Mouse (Mus musculus) heart, embryonic 14.5 days (tissue): ENCODE measurements around the gene Rps6ka1. TPM values are rescaled to one million over a fixed set of nuclear protein-coding genes. Genes with fewer than 3 reads are reported as not detected.
"Not testable (repeated sequence)": the region's sequence is repeated elsewhere in the genome, so short reads cannot be mapped to it uniquely, and the experiment has no call there.

Experiments
- ATAC-seq: fragments of 200-750 bp; cut with Nextera tagmentation; 2 replicates; pipeline ENCODE4 v1.8.0; 2017; ENCODE audit warnings: low read depth, moderate TSS enrichment; ENCODE audit not compliant: insufficient number of reproducible peaks, insufficient read depth, low FRiP score
- H3K27ac ChIP-seq, 2 experiments: fragments of 200-500 bp in 1 of 2; fragments of 300-500 bp in 1 of 2; sonication (generic) in 1 of 2; replicated peaks in 1 of 2; 2 replicates each; pipeline ENCODE4 v1.5.1; 2012 to 2014; ENCODE audit warnings: low read depth in 2 of 2, low read length in 2 of 2, control low read depth in 1 of 2, mild to moderate bottlenecking in 1 of 2, mixed read lengths in 1 of 2; ENCODE audit not compliant: control insufficient read depth in 1 of 2, insufficient read depth in 1 of 2
- H3K27me3 ChIP-seq: fragments of 300-500 bp; sonication (generic); 2 replicates; pipeline ENCODE4 v1.6.1; 2014; ENCODE audit warnings: mild to moderate bottlenecking, low read length, control low read depth; ENCODE audit not compliant: control insufficient read depth, insufficient read depth
- H3K36me3 ChIP-seq: fragments of 300-500 bp; sonication (generic); 2 replicates; pipeline ENCODE4 v1.6.1; 2014; ENCODE audit warnings: mild to moderate bottlenecking, control low read depth, low read length, mixed read lengths; ENCODE audit not compliant: control insufficient read depth, insufficient read depth
- H3K4me1 ChIP-seq, 2 experiments: fragments of 200-500 bp in 1 of 2; fragments of 300-500 bp in 1 of 2; sonication (generic) in 1 of 2; 2 replicates each; pipeline ENCODE4 v1.6.1; 2012 to 2014; ENCODE audit warnings: low read length in 2 of 2, control low read depth in 1 of 2, mixed read lengths in 1 of 2; ENCODE audit not compliant: control insufficient read depth in 2 of 2, insufficient read depth in 2 of 2
- H3K4me2 ChIP-seq: fragments of 300-500 bp; sonication (generic); 2 replicates; pipeline ENCODE4 v1.6.1; 2014; ENCODE audit warnings: mild to moderate bottlenecking, low read length
- H3K4me3 ChIP-seq, 2 experiments: fragments of 200-500 bp in 1 of 2; fragments of 300-500 bp in 1 of 2; sonication (generic) in 1 of 2; 2 replicates each; pipeline ENCODE4 v1.5.1; 2012 to 2014; ENCODE audit warnings: low read length in 2 of 2, mild to moderate bottlenecking in 2 of 2, control low read depth in 1 of 2, low read depth in 1 of 2, moderate library complexity in 1 of 2; ENCODE audit not compliant: control insufficient read depth in 1 of 2, insufficient read depth in 1 of 2
- H3K9ac ChIP-seq: fragments of 300-500 bp; sonication (generic); 2 replicates; pipeline ENCODE4 v1.6.1; 2014; ENCODE audit warnings: mild to moderate bottlenecking, low read length
- H3K9me3 ChIP-seq: fragments of 300-500 bp; sonication (generic); 2 replicates; pipeline ENCODE4 v1.6.1; 2016; ENCODE audit warnings: low read length, control low read depth; ENCODE audit not compliant: control insufficient read depth
- WGBS: fragments of 180-500 bp; shearing (Covaris S2); extraction: QIAGEN DNeasy Blood & Tissue Kit; methylation state at CpG from one replicate; pipeline ENCODE4 v1.1.7; 2014; 5-methylcytosine and 5-hydroxymethylcytosine counted together
- polyA plus RNA-seq: library from polyadenylated mRNA; unstranded; fragments of >200 nt; fragmentation: Nextera tagmentation; extraction: Ambion mirVana; gene quantifications from 2 replicates; pipeline ENCODE4 v1.2.1, GENCODE M21; 2014

Gene Rps6ka1
- polyA plus RNA-seq, 1 experiment from 2014 or later, result 15.9 TPM

DNA sequence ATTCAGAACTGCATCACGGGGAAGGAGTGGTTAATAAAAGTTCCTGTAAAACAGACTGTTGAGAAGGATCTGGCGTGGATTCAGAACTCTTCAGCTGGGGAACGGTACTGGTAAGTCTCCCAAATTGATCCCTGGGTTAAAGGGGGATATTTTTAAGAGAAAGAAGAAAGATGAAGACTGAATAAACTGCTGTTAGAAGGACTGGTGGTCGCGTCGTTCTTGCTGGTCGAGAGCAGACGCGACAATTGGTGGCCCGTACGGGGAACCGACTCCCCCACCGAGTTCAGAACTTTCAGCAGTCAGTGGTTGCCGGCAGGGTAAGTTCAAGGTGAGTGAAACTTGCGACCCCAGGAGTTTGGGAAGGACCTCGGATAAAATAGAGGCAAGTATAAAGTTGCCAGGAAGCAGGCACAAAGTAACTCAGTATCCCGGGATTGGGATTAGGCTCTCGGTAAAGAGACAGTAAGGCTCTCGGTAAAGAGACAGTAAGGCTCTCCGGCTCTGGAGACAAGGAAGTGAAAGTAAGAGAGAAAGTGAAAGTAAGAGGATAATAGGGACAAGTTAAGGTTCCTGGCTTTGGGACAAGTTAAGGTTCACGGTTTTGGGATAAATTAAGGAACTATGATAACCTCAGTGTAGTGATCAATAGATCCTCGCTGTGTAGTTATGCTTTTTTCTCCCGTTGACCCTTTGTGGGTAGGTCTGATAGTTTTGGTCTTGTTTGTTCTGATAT, 30.7 kb upstream of the Rps6ka1 start:
- not testable (repeated sequence) for H3K27ac ChIP-seq, H3K9ac ChIP-seq, ATAC-seq, H3K4me2 ChIP-seq, H3K36me3 ChIP-seq, H3K4me3 ChIP-seq, H3K4me1 ChIP-seq, H3K9me3 ChIP-seq, H3K27me3 ChIP-seq
- 83% methylated on average over 11 of the region's 23 CpGs for WGBS

DNA sequence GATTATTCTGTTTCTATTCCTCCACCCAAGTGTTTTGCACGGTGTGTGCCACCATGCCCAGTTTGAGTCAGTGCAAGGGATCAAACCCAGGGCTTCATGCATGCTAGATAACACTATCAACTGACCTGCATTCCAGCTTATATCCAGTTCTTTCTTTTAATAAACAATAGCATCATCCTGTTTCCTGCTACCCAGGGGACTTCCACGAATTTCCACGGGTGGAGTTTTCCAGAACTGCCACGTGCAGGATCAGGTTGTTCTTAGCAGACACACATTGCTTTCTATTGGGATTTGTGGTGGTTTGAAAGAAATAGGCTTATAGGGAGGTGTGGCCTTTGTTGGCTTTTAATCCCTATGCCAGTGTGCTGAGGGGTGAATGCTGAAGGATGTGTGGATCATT, 24.4 kb upstream of the Rps6ka1 start:
- H3K4me3 ChIP-seq, result no peak overlapping the region
- no peaks in the 10 kb centered on the region for H3K27me3 ChIP-seq
- WGBS, result 65% methylated on average over 4 of the region's 4 CpGs
- H3K9ac ChIP-seq, result no peak overlapping the region
- no peak overlapping the region for H3K4me2 ChIP-seq
- no peaks in the 10 kb centered on the region for H3K36me3 ChIP-seq
- H3K27ac ChIP-seq, result no peak overlapping the region
- no peak for ATAC-seq
- H3K4me1 ChIP-seq, result no peaks in the 10 kb centered on the region; a peak in 1 of 4 replicates
- no peaks in the 10 kb centered on the region for H3K9me3 ChIP-seq

DNA sequence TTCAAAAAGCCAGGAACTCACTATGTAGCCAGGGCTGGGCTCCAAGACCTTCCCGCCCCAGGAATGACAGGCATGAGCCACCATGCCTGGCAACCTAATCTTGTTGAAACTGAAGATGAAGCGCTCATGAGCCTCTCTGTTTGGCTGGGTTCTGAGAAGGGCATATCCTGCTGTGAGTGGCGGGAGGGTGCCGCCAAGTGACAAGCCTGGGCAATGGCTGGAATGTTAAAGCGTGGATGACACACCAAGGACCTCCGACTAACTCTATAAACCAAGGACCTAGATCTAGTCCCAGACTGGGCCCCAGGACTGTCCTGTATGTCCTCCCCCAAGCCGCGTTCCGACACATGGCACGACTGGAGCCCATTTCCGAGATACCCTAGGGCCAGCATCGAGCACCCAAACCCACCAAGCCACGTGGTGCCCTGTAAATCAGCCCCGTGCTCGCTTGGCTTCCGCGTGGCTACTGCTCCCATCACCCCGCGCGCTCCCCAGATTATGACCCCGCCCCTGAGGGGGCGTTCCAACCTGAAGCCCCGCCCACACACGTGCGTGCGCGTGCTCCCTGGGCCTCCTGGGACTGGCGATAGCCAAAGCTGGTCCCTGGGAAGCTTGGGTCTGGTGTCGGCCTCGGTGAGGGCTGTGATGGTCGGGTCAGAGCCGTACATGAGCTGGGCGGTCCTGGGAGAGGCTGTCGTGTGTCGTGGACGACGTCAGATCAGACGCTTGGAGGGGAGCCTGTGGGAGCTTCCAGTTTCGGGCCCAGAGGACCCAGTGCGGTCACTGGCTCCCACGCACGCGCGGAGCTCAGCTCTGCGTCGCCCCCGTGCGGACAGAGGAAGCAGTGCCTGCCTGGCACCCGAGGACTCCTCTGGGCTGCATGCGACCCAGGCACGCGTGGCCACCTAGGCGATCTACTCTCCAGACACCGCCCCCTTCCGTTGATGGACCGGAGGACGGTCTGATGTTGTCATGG, 22.9 kb upstream of the Rps6ka1 start:
- Histone ChIP-seq H3K9ac (peak overlapping the region; percentile 67), H3K4me3 (peak overlapping the region; percentile 51 to 77), H3K27ac (peak overlapping the region; percentile 93 to 98), H3K36me3 (no peaks in the 10 kb centered on the region), H3K27me3 (no peaks in the 10 kb centered on the region), H3K9me3 (no peaks in the 10 kb centered on the region), H3K4me2 (peak overlapping the region; percentile 86), H3K4me1 (no peaks in the 10 kb centered on the region; a peak in 1 of 4 replicates)
- peak; percentile 93 for ATAC-seq
- WGBS, result under 1% methylated on average over 57 of the region's 57 CpGs

DNA sequence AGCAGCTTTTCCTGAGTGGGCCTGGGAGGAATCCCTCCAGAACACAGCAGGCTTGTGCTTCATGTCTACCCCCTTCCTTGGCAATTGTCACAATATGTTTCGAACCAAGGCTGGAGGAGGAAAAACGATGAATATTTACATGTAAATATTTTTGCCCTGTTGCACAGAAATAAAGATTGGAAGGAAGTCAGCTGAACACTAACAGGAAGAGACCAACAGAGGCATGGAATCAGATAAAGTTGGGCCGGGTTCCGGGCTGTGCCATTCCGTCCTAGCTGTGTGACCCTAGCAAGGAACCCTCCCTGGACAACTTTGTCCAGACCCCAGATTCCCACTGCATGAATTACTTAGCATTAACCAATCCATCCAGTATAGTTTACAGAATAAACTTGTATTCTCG, 20.5 kb upstream of the Rps6ka1 start:
- no peak overlapping the region for H3K4me2 ChIP-seq
- H3K27me3 ChIP-seq, result no peaks in the 10 kb centered on the region
- H3K9me3 ChIP-seq, result no peaks in the 10 kb centered on the region
- no peaks in the 10 kb centered on the region for H3K36me3 ChIP-seq
- no peak overlapping the region for H3K4me3 ChIP-seq
- peaks cover 3 to 5% of the 10 kb centered on the region in 2 experiments; a peak in 3 of 4 replicates for H3K4me1 ChIP-seq
- no peak for ATAC-seq
- WGBS, result 85% methylated on average over 6 of the region's 6 CpGs
- H3K9ac ChIP-seq, result no peak overlapping the region
- no peak overlapping the region for H3K27ac ChIP-seq

DNA sequence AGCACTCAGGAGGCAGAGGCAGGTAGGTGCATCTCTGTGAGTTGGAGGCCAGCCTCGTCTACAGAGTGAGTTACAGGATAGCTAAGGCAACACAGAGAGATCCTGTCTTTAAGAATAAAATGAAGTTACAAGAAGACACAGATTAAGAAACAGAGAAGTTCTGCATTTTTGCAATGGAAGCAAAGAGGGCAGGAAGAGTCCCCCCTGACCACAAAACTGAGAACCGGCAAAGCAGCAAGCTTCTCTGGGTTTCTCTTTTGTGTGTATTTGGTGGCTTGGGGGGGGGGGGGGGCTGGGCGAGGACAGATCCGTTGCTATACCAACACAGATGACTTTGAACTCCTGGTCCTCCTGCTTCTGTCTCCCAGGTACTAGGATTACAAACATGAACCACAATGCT, 19.5 kb upstream of the Rps6ka1 start:
- Histone ChIP-seq H3K4me2 (no peak overlapping the region), H3K36me3 (no peaks in the 10 kb centered on the region), H3K4me1 (peaks cover 3 to 5% of the 10 kb centered on the region in 2 experiments; a peak in 3 of 4 replicates), H3K9me3 (no peaks in the 10 kb centered on the region), H3K27ac (no peak overlapping the region), H3K4me3 (no peak overlapping the region), H3K27me3 (no peaks in the 10 kb centered on the region), H3K9ac (no peak overlapping the region)
- no peak for ATAC-seq
- 71% methylated on average over 2 of the region's 4 CpGs for WGBS

DNA sequence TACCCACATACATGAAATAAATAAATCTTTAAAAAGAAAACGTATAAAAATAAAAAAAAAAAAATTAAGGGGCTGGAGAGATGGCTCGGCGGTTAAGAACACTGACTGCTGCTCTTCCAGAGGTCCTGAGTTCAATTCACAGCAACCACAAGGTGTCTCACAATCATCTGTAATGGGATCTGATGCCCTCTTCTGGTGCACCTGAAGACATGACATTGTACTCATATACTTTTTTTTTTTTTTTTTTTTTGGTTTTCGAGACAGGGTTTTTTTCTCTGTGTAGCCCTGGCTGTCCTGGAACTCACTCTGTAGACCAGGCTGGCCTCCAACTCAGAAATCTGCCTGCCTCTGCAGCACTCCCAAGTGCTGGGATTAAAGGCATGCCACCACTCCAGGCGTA, 18.7 kb upstream of the Rps6ka1 start:
- not testable (repeated sequence) for H3K4me2 ChIP-seq, H3K4me3 ChIP-seq, H3K27me3 ChIP-seq, H3K27ac ChIP-seq, H3K4me1 ChIP-seq, H3K9me3 ChIP-seq, ATAC-seq, H3K36me3 ChIP-seq, H3K9ac ChIP-seq
- WGBS, result 79% methylated on average over 5 of the region's 5 CpGs

DNA sequence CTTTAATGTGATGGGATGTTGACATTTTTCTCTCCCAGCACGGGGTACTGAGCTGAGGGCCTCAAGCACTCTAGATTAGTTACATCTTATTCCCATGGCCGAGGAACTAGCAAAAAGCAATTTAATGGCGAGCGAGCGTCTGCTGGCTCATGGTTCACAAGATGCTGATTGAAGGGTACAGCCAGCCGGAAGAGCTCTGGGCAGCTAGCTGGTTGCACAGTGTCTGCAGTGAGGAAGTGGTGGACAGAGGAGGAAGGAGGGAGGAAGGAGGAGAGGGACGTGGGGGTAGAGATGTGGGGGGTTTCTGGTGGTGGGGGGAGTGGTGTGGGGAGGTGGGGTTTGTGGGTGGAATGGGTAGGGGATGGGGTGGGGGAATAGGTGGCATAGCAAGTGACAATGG, 17.6 kb upstream of the Rps6ka1 start:
- H3K4me1 ChIP-seq, result peaks cover 3 to 5% of the 10 kb centered on the region in 2 experiments; a peak in 2 of 4 replicates
- H3K27ac ChIP-seq, result no peak overlapping the region
- H3K9ac ChIP-seq, result no peak overlapping the region
- no peaks in the 10 kb centered on the region for H3K9me3 ChIP-seq
- no peaks in the 10 kb centered on the region for H3K27me3 ChIP-seq
- no peak for ATAC-seq
- no peak overlapping the region for H3K4me3 ChIP-seq
- 71% methylated on average over 7 of the region's 7 CpGs for WGBS
- no peaks in the 10 kb centered on the region for H3K36me3 ChIP-seq
- no peak overlapping the region for H3K4me2 ChIP-seq
